Mouse (Mus musculus) forebrain, embryonic 13.5 days (tissue): Measurements from ENCODE around the gene Actc1. TPM values are rescaled to one million over a fixed set of nuclear protein-coding genes. Genes with fewer than 3 reads are reported as not detected.
A peak's percentile ranks its signal among the peaks of the same experiment; 100 is the strongest.

Experiments
- ATAC-seq: fragments of 200-750 bp; cut with Nextera tagmentation; 2 replicates; pipeline ENCODE4 v1.8.0; 2017
- H3K27ac ChIP-seq: fragments of 300-500 bp; sonication (generic); 2 replicates; pipeline ENCODE4 v1.5.1; 2015; ENCODE audit warnings: inconsistent platforms, mild to moderate bottlenecking, moderate library complexity
- H3K27me3 ChIP-seq: fragments of 300-500 bp; sonication (generic); 2 replicates; pipeline ENCODE4 v1.6.1; 2015; ENCODE audit warnings: mild to moderate bottlenecking, inconsistent platforms
- H3K36me3 ChIP-seq: fragments of 300-500 bp; sonication (generic); 2 replicates; pipeline ENCODE4 v1.6.1; 2015; ENCODE audit warnings: mild to moderate bottlenecking, inconsistent platforms; ENCODE audit not compliant: poor library complexity, severe bottlenecking
- H3K4me1 ChIP-seq: fragments of 300-500 bp; sonication (generic); 2 replicates; pipeline ENCODE4 v1.6.1; 2015; ENCODE audit warnings: inconsistent platforms
- H3K4me2 ChIP-seq: fragments of 300-500 bp; sonication (generic); 2 replicates; pipeline ENCODE4 v1.6.1; 2015; ENCODE audit warnings: inconsistent platforms, mild to moderate bottlenecking, moderate library complexity
- H3K4me3 ChIP-seq: fragments of 300-500 bp; sonication (generic); 2 replicates; pipeline ENCODE4 v1.5.1; 2015; ENCODE audit warnings: mild to moderate bottlenecking, inconsistent platforms
- H3K9ac ChIP-seq: fragments of 300-500 bp; sonication (generic); 2 replicates; pipeline ENCODE4 v1.6.1; 2015; ENCODE audit warnings: mild to moderate bottlenecking, inconsistent platforms
- H3K9me3 ChIP-seq: fragments of 300-500 bp; sonication (generic); replicated peaks from 2 replicates; pipeline ENCODE4 v1.6.1; 2016; ENCODE audit warnings: inconsistent platforms
- WGBS: fragments of 180-500 bp; shearing (Covaris S2); methylation state at CpG from one replicate; pipeline ENCODE4 v1.1.7; 2015; 5-methylcytosine and 5-hydroxymethylcytosine counted together
- polyA plus RNA-seq: library from polyadenylated mRNA; unstranded; fragments of >200 nt; fragmentation: Nextera tagmentation; extraction: Ambion mirVana; gene quantifications from 2 replicates; pipeline ENCODE4 v1.2.1, GENCODE M21; 2015

Gene Actc1
- polyA plus RNA-seq, 1 experiment from 2014 or later: 2.7 TPM

DNA sequence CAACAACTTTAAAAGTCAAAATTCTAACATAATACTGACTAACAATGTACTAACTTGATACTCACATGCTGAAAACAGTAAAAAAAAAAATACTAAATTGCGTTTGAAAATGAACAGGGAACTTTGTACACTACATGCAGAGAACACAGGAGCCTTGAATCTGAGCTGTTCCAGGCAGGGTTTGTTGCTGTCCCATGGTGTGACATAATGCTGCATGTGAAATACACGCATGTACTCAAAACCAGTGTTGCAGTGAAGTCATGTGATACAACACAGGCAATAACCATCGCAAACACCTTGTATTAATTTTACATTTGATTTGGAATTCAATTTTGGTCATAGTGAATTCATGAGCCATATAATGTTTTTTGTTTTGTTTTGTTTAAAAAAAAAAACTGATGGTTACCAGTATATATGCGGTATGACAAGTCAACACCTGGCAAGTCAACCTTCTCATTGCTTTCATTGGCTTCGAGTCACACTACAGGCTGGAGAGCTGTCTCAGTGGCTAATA lies 7.1 kb downstream of the Actc1 start:
- Histone ChIP-seq H3K27me3 (no peaks in the 10 kb centered on the region), H3K9me3 (no peaks in the 10 kb centered on the region), H3K4me3 (no peak overlapping the region), H3K27ac (no peak overlapping the region), H3K4me1 (no peaks in the 10 kb centered on the region), H3K4me2 (no peak overlapping the region), H3K36me3 (no peaks in the 10 kb centered on the region), H3K9ac (no peak overlapping the region)
- ATAC-seq: no peak
- 93% methylated on average over 5 of the region's 5 CpGs for WGBS

DNA sequence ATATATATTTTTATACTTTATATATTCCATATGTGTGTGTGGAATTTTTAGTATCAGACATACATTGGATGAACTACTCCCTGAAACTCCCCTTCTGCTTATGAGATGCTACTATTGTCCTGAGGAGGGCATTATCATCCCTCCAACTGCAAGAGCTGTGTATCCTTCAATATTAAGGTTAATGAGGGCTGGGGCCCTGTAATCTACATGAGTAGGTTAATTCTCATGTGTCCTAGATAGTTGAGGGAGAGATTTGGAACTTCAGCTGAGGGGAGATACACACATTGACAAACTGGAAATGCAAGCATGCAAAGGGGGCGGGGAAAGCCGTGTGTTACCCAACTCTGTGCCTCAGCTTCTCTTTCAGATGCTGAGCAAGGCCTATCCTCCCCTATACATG lies 15.4 kb downstream of the Actc1 start:
- no peak overlapping the region for H3K27ac ChIP-seq
- no peaks in the 10 kb centered on the region for H3K36me3 ChIP-seq
- no peak overlapping the region for H3K4me3 ChIP-seq
- no peak for ATAC-seq
- no peaks in the 10 kb centered on the region for H3K4me1 ChIP-seq
- H3K9me3 ChIP-seq: no peaks in the 10 kb centered on the region
- WGBS: 77% methylated on average over 2 of the region's 2 CpGs
- no peaks in the 10 kb centered on the region for H3K27me3 ChIP-seq
- H3K9ac ChIP-seq: no peak overlapping the region
- H3K4me2 ChIP-seq: no peak overlapping the region

- H3K36me3 ChIP-seq: no peaks in the 10 kb centered on the region
- 60% methylated on average over 2 of the region's 2 CpGs for WGBS
Observed at GRCm38 (mm10) chr2:114032259-114032658, 21.1 kb downstream of the Actc1 start.

DNA sequence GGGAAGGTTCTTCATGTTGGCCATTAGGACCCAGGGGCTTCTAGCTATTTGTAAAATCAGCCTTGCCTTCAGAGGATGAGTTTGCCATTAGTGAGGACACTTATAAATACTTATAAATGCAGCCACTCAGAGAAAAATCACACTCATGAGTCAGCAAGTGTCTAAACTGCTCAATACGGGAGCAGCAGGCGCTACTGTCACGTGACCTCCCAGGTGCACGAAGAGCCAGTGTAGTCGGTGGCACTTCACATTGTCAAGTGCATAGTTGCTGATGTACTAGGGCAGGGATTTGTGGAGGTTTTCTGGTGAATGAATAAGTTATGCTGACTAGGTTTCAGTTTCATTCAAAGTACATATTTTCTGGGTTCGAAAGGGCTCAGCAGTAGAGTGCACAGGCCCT lies 30.0 kb downstream of the Actc1 start:
- Histone ChIP-seq H3K9me3 (no peaks in the 10 kb centered on the region), H3K4me2 (no peak overlapping the region), H3K4me3 (no peak overlapping the region), H3K27ac (no peak overlapping the region), H3K27me3 (no peaks in the 10 kb centered on the region), H3K9ac (no peak overlapping the region), H3K36me3 (no peaks in the 10 kb centered on the region), H3K4me1 (peaks cover 5% of the 10 kb centered on the region)
- no peak for ATAC-seq
- WGBS: 87% methylated on average over 6 of the region's 6 CpGs

More at GRCm38 (mm10) chr2:114032259-114032658, 21.1 kb downstream of the Actc1 start:
- H3K4me3 ChIP-seq: no peak overlapping the region
- H3K4me2 ChIP-seq: no peak overlapping the region
- H3K9me3 ChIP-seq: no peaks in the 10 kb centered on the region
- no peaks in the 10 kb centered on the region for H3K4me1 ChIP-seq
- no peak for ATAC-seq
- H3K27me3 ChIP-seq: no peaks in the 10 kb centered on the region
- no peak overlapping the region for H3K27ac ChIP-seq
- H3K9ac ChIP-seq: no peak overlapping the region

GRCm38 (mm10) chr2:114020210-114020563 lies 33.2 kb downstream of the Actc1 start:
- H3K9me3 ChIP-seq: no peaks in the 10 kb centered on the region
- ATAC-seq: peak; percentile 54
- H3K4me2 ChIP-seq: no peak overlapping the region
- no peak overlapping the region for H3K4me3 ChIP-seq
- peaks cover 10% of the 10 kb centered on the region for H3K27me3 ChIP-seq
- H3K27ac ChIP-seq: no peak overlapping the region
- peaks cover 10% of the 10 kb centered on the region for H3K4me1 ChIP-seq
- H3K36me3 ChIP-seq: no peaks in the 10 kb centered on the region
- no peak overlapping the region for H3K9ac ChIP-seq

DNA sequence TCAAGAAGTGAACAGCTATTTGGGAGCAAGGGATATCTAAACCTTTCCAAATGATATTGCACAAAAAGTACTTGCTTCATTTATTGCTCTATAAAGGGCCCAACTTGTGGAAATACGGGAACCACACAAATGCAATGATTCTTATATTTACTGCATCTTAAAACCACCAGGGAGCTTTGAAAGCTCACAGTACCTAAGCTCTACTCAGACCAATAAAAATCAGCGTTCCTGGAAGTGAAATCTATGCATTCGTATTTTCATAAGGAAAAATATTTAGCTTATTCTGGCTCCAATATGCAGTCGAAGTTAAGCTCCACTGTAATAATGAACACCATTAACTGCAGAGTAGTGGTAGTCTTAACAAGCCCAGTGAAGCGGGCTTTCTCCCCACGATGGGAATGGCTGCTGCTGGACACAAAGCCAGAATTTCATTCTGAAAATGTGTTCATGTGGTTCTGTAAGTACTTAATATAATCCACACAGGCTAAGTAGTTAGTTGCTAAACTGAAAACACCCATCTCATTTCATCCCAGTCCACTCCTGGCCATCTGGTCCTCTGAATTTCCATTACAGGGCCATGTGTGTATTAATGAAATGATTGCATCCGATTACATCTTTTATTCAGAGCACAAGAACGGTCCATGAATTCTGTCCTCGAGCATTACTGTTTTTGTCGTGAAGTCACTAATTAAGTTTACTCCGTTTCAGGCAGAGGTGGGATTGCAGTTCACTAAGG lies 33.7 kb downstream of the Actc1 start:
- Histone ChIP-seq H3K9me3 (no peaks in the 10 kb centered on the region), H3K36me3 (no peaks in the 10 kb centered on the region), H3K4me2 (no peak overlapping the region), H3K4me1 (peaks cover 10% of the 10 kb centered on the region), H3K27me3 (peaks cover 15% of the 10 kb centered on the region), H3K4me3 (no peak overlapping the region), H3K9ac (no peak overlapping the region), H3K27ac (no peak overlapping the region)
- WGBS: 61% methylated on average over 11 of the region's 11 CpGs
- peak; percentile 75 for ATAC-seq

- 12% methylated on average over 10 of the region's 10 CpGs for WGBS
- H3K4me1 ChIP-seq: peaks cover 22% of the 10 kb centered on the region
- peaks cover 30% of the 10 kb centered on the region for H3K27me3 ChIP-seq
- H3K9me3 ChIP-seq: no peaks in the 10 kb centered on the region
- no peak overlapping the region for H3K4me3 ChIP-seq
- peak overlapping the region; percentile 45 for H3K27ac ChIP-seq
- no peak overlapping the region for H3K9ac ChIP-seq
- H3K4me2 ChIP-seq: peak overlapping the region; percentile 20; the same call in 1 of the 2 replicates
- ATAC-seq: peak; percentile 17; the same call in 1 of the 2 replicates
- no peaks in the 10 kb centered on the region for H3K36me3 ChIP-seq
Observed at GRCm38 (mm10) chr2:114018136-114018535, 35.2 kb downstream of the Actc1 start.

- no peak overlapping the region for H3K4me2 ChIP-seq
Observed at GRCm38 (mm10) chr2:114014839-114015238, 38.5 kb downstream of the Actc1 start.

DNA sequence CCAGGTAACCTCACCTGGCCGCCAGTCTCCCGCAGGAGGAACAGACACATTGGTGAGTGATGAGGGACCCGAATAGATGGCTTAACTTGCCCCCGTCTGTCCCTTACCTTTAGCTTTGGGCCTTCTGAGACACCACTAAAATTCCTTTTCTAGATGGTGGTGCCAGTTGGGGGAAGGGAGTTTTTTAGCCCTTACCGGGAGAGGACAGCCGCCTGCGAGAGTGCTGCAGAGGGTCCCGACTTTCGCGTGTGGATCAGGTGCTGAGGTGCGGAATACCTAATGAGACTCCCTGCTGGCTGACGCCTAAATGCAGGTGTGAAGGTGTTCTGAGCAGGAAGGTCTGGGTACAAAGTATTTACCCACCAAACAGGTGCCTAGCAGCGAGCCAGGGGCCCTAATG lies 39.5 kb downstream of the Actc1 start:
- ATAC-seq: peak; percentile 10; the same call in 1 of the 2 replicates
- peak overlapping the region; percentile 79 for H3K9ac ChIP-seq
- H3K27ac ChIP-seq: peak overlapping the region; percentile 36; the same call in 1 of the 2 replicates
- H3K9me3 ChIP-seq: no peaks in the 10 kb centered on the region
- no peaks in the 10 kb centered on the region for H3K36me3 ChIP-seq
- peaks cover 54% of the 10 kb centered on the region for H3K27me3 ChIP-seq
- H3K4me3 ChIP-seq: peak overlapping the region; percentile 63
- WGBS: 0% methylated on average over 13 of the region's 13 CpGs
- H3K4me2 ChIP-seq: peak overlapping the region; percentile 91
- H3K4me1 ChIP-seq: peaks cover 22% of the 10 kb centered on the region

More at GRCm38 (mm10) chr2:114014839-114015238, 38.5 kb downstream of the Actc1 start:
- no peaks in the 10 kb centered on the region for H3K9me3 ChIP-seq
- H3K36me3 ChIP-seq: no peaks in the 10 kb centered on the region
- no peak overlapping the region for H3K4me3 ChIP-seq
- 75% methylated on average over 6 of the region's 6 CpGs for WGBS
- no peak overlapping the region for H3K27ac ChIP-seq
- H3K9ac ChIP-seq: no peak overlapping the region
- no peak for ATAC-seq
- peaks cover 22% of the 10 kb centered on the region for H3K4me1 ChIP-seq
- peaks cover 54% of the 10 kb centered on the region for H3K27me3 ChIP-seq

GRCm38 (mm10) chr2:114013295-114013771 lies 40.0 kb downstream of the Actc1 start, which contains the start of gene Gjd2:
Gene Gjd2, minus strand, starts transcription at chr2:114013619.
- Histone ChIP-seq H3K9me3 (no peaks in the 10 kb centered on the region), H3K27me3 (peaks cover 54% of the 10 kb centered on the region), H3K4me1 (peaks cover 17% of the 10 kb centered on the region), H3K27ac (peak within 1 kb of the TSS; percentile 36; the same call in 1 of the 2 replicates), H3K36me3 (no peaks in the 10 kb centered on the region), H3K4me3 (peak within 1 kb of the TSS; percentile 63), H3K4me2 (peak within 1 kb of the TSS; percentile 91), H3K9ac (peak within 1 kb of the TSS; percentile 79)
- under 1% methylated on average over 50 of the region's 60 CpGs for WGBS
- ATAC-seq: peak; percentile 74

- H3K4me1 ChIP-seq: peaks cover 13% of the 10 kb centered on the region
- H3K27me3 ChIP-seq: peaks cover 54% of the 10 kb centered on the region
- peak overlapping the region; percentile 91 for H3K4me2 ChIP-seq
- peak overlapping the region; percentile 36; the same call in 1 of the 2 replicates for H3K27ac ChIP-seq
- 3% methylated on average over 19 of the region's 19 CpGs for WGBS
- H3K36me3 ChIP-seq: no peaks in the 10 kb centered on the region
- H3K9me3 ChIP-seq: no peaks in the 10 kb centered on the region
- H3K4me3 ChIP-seq: peak overlapping the region; percentile 63
- peak overlapping the region; percentile 79 for H3K9ac ChIP-seq
- peak; percentile 82 for ATAC-seq
Observed at GRCm38 (mm10) chr2:114012749-114013211, 40.6 kb downstream of the Actc1 start.

DNA sequence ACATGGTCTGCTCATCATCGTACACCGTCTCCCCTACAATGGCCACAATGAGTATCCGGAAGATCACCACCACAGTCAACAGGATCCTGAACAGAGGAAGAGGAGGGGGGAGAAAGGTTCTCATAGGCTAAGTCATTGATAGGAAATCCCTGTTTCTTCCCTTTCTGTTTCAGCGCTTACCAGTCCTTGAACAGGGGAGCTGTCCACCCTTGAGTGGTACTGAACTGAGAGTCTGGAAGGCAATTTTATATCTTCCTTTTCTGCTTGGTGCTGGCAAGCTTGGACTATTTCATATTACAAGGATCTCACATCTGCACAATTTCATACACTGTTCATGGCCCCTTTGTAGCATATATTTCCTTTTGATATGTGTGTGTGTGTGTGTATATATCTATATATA lies 41.5 kb downstream of the Actc1 start:
- no peak for ATAC-seq
- Histone ChIP-seq H3K4me3 (0 out of 2 replicates have a peak overlapping the region, but pooled peaks have one; percentile 2), H3K9ac (no peak overlapping the region), H3K27me3 (peaks cover 49% of the 10 kb centered on the region), H3K9me3 (no peaks in the 10 kb centered on the region), H3K27ac (no peak overlapping the region), H3K36me3 (no peaks in the 10 kb centered on the region), H3K4me1 (peaks cover 13% of the 10 kb centered on the region), H3K4me2 (peak overlapping the region; percentile 91; the same call in 1 of the 2 replicates)
- 39% methylated on average over 4 of the region's 4 CpGs for WGBS
